Mouse (Mus musculus) kidney, embryonic 15.5 days (tissue): ENCODE results near the gene Kcnip2. TPM values are rescaled to one million over a fixed set of nuclear protein-coding genes. Genes with fewer than 3 reads are reported as not detected.

Experiments
- ATAC-seq: fragments of 200-750 bp; cut with Nextera tagmentation; replicated peaks from 2 replicates; pipeline ENCODE4 v1.8.0; 2017; ENCODE audit warnings: moderate TSS enrichment; ENCODE audit not compliant: low FRiP score
- H3K27ac ChIP-seq: fragments of 300-500 bp; sonication (generic); 2 replicates; pipeline ENCODE4 v1.5.1; 2015; ENCODE audit warnings: mild to moderate bottlenecking, inconsistent platforms
- H3K27me3 ChIP-seq: fragments of 300-500 bp; sonication (generic); 2 replicates; pipeline ENCODE4 v1.6.1; 2015; ENCODE audit warnings: inconsistent platforms
- H3K36me3 ChIP-seq: fragments of 300-500 bp; sonication (generic); 2 replicates; pipeline ENCODE4 v1.6.1; 2015; ENCODE audit warnings: inconsistent platforms
- H3K4me1 ChIP-seq: fragments of 300-500 bp; sonication (generic); 2 replicates; pipeline ENCODE4 v1.6.1; 2015; ENCODE audit warnings: inconsistent platforms
- H3K4me2 ChIP-seq: fragments of 300-500 bp; sonication (generic); 2 replicates; pipeline ENCODE4 v1.6.1; 2015; ENCODE audit warnings: moderate library complexity, mild to moderate bottlenecking, inconsistent platforms
- H3K4me3 ChIP-seq: fragments of 300-500 bp; sonication (generic); replicated peaks from 2 replicates; pipeline ENCODE4 v1.5.1; 2015; ENCODE audit warnings: mild to moderate bottlenecking, inconsistent platforms
- H3K9ac ChIP-seq: fragments of 300-500 bp; sonication (generic); 2 replicates; pipeline ENCODE4 v1.6.1; 2015; ENCODE audit warnings: mild to moderate bottlenecking, inconsistent platforms
- H3K9me3 ChIP-seq: fragments of 300-500 bp; sonication (generic); replicated peaks from 2 replicates; pipeline ENCODE4 v1.6.1; 2016; ENCODE audit warnings: inconsistent platforms
- WGBS: fragments of 180-500 bp; shearing (Covaris S2); methylation state at CpG from one replicate; pipeline ENCODE4 v1.1.7; 2015; ENCODE audit warnings: mixed read lengths; 5-methylcytosine and 5-hydroxymethylcytosine counted together
- polyA plus RNA-seq: library from polyadenylated mRNA; unstranded; fragments of >200 nt; fragmentation: Nextera tagmentation; extraction: Ambion mirVana; gene quantifications from 2 replicates; pipeline ENCODE4 v1.2.1, GENCODE M21; 2015

The Kcnip2 gene
- 2.2 and 2.3 TPM in 2 replicates for polyA plus RNA-seq

GRCm38 (mm10) chr19:45815831-45816405 lies at the start of gene Kcnip2:
Gene Kcnip2, minus strand, starts transcription at chr19:45816061.
- peak; percentile 50 for ATAC-seq

GRCm38 (mm10) chr19:45855284-45855920 lies 39.5 kb upstream of the Kcnip2 start:
- WGBS, result 51% methylated on average over 8 of the region's 8 CpGs
- Histone ChIP-seq H3K4me2 (no peak overlapping the region), H3K4me3 (no peak overlapping the region), H3K9me3 (no peaks in the 10 kb centered on the region), H3K36me3 (no peaks in the 10 kb centered on the region), H3K27ac (no peak overlapping the region), H3K27me3 (no peaks in the 10 kb centered on the region), H3K4me1 (no peaks in the 10 kb centered on the region), H3K9ac (no peak overlapping the region)
- ATAC-seq, result no peak

More at GRCm38 (mm10) chr19:45815831-45816405, at the start of gene Kcnip2:
- Histone ChIP-seq H3K9me3 (no peaks in the 10 kb centered on the region), H3K27me3 (peaks cover 8% of the 10 kb centered on the region; the same call in 1 of the 2 replicates), H3K9ac (peak within 1 kb of the TSS; percentile 45), H3K4me2 (peak within 1 kb of the TSS; percentile 89), H3K4me3 (peak within 1 kb of the TSS; percentile 45), H3K36me3 (no peaks in the 10 kb centered on the region), H3K4me1 (peaks cover 73% of the 10 kb centered on the region), H3K27ac (peak within 1 kb of the TSS; percentile 73)
- 2% methylated on average over 27 of the region's 29 CpGs for WGBS

- Histone ChIP-seq H3K27ac (no peak overlapping the region), H3K4me3 (no peak overlapping the region), H3K9me3 (no peaks in the 10 kb centered on the region), H3K4me1 (no peaks in the 10 kb centered on the region), H3K27me3 (no peaks in the 10 kb centered on the region), H3K36me3 (no peaks in the 10 kb centered on the region), H3K4me2 (no peak overlapping the region), H3K9ac (no peak overlapping the region)
- no peak for ATAC-seq
- WGBS, result 73% methylated on average over 7 of the region's 7 CpGs
These were observed 38.7 kb upstream of the Kcnip2 start for GRCm38 (mm10) chr19:45854521-45854920.

GRCm38 (mm10) chr19:45847733-45848093 lies 31.9 kb upstream of the Kcnip2 start:
- H3K36me3 ChIP-seq, result no peaks in the 10 kb centered on the region
- H3K9me3 ChIP-seq, result no peaks in the 10 kb centered on the region

GRCm38 (mm10) chr19:45847016-45847732 lies 31.3 kb upstream of the Kcnip2 start:
- H3K27me3 ChIP-seq, result no peaks in the 10 kb centered on the region
- H3K4me3 ChIP-seq, result no peak overlapping the region
- 0 out of 2 replicates have a peak, but pooled peaks cover under 1% of the 10 kb centered on the region for H3K36me3 ChIP-seq
- 95% methylated on average over 3 of the region's 3 CpGs for WGBS
- H3K4me2 ChIP-seq, result no peak overlapping the region
- H3K9me3 ChIP-seq, result no peaks in the 10 kb centered on the region
- H3K4me1 ChIP-seq, result no peaks in the 10 kb centered on the region
- no peak overlapping the region for H3K9ac ChIP-seq
- ATAC-seq, result no peak
- no peak overlapping the region for H3K27ac ChIP-seq

More at GRCm38 (mm10) chr19:45847733-45848093, 31.9 kb upstream of the Kcnip2 start:
- no peak for ATAC-seq
- Histone ChIP-seq H3K9ac (no peak overlapping the region), H3K4me2 (no peak overlapping the region), H3K27ac (no peak overlapping the region), H3K4me1 (no peaks in the 10 kb centered on the region), H3K27me3 (no peaks in the 10 kb centered on the region), H3K4me3 (no peak overlapping the region)
- 86% methylated on average over 4 of the region's 4 CpGs for WGBS

GRCm38 (mm10) chr19:45844209-45844608 lies 28.3 kb upstream of the Kcnip2 start:
- no peak overlapping the region for H3K27ac ChIP-seq
- no peak overlapping the region for H3K9ac ChIP-seq
- WGBS, result 84% methylated on average over 3 of the region's 3 CpGs
- H3K9me3 ChIP-seq, result no peaks in the 10 kb centered on the region
- H3K4me1 ChIP-seq, result no peaks in the 10 kb centered on the region
- peaks cover 10% of the 10 kb centered on the region; the same call in 1 of the 2 replicates for H3K36me3 ChIP-seq
- H3K4me3 ChIP-seq, result no peak overlapping the region
- H3K27me3 ChIP-seq, result no peaks in the 10 kb centered on the region
- no peak for ATAC-seq
- no peak overlapping the region for H3K4me2 ChIP-seq

- no peaks in the 10 kb centered on the region for H3K27me3 ChIP-seq
- ATAC-seq, result no peak
- H3K4me1 ChIP-seq, result no peaks in the 10 kb centered on the region
- no peak overlapping the region for H3K4me3 ChIP-seq
- no peak overlapping the region for H3K9ac ChIP-seq
- no peak overlapping the region for H3K4me2 ChIP-seq
- H3K9me3 ChIP-seq, result no peaks in the 10 kb centered on the region
- H3K36me3 ChIP-seq, result peaks cover 10% of the 10 kb centered on the region; the same call in 1 of the 2 replicates
- H3K27ac ChIP-seq, result no peak overlapping the region
- 50% methylated on average over 10 of the region's 10 CpGs for WGBS
These were observed 27.6 kb upstream of the Kcnip2 start for GRCm38 (mm10) chr19:45843424-45843823.

- H3K9me3 ChIP-seq, result no peaks in the 10 kb centered on the region
- H3K27ac ChIP-seq, result no peak overlapping the region
- H3K4me2 ChIP-seq, result no peak overlapping the region
- H3K9ac ChIP-seq, result no peak overlapping the region
- no peak overlapping the region for H3K4me3 ChIP-seq
- no peak for ATAC-seq
- WGBS, result 56% methylated on average over 12 of the region's 12 CpGs
- 0 out of 2 replicates have a peak, but pooled peaks cover 5% of the 10 kb centered on the region for H3K4me1 ChIP-seq
- peaks cover 10% of the 10 kb centered on the region; the same call in 1 of the 2 replicates for H3K36me3 ChIP-seq
- no peaks in the 10 kb centered on the region for H3K27me3 ChIP-seq
These were observed 21.5 kb upstream of the Kcnip2 start for GRCm38 (mm10) chr19:45837050-45837994.

GRCm38 (mm10) chr19:45835490-45835889 lies 19.6 kb upstream of the Kcnip2 start:
- Histone ChIP-seq H3K4me3 (no peak overlapping the region), H3K9me3 (no peaks in the 10 kb centered on the region), H3K4me2 (no peak overlapping the region), H3K36me3 (no peaks in the 10 kb centered on the region), H3K4me1 (0 out of 2 replicates have a peak, but pooled peaks cover 9% of the 10 kb centered on the region), H3K27me3 (no peaks in the 10 kb centered on the region), H3K27ac (no peak overlapping the region), H3K9ac (no peak overlapping the region)
- 76% methylated on average over 10 of the region's 10 CpGs for WGBS
- no peak for ATAC-seq

- no peak for ATAC-seq
- Histone ChIP-seq H3K4me2 (no peak overlapping the region), H3K4me1 (0 out of 2 replicates have a peak, but pooled peaks cover 9% of the 10 kb centered on the region), H3K9me3 (no peaks in the 10 kb centered on the region), H3K9ac (no peak overlapping the region), H3K27me3 (no peaks in the 10 kb centered on the region), H3K27ac (no peak overlapping the region), H3K36me3 (no peaks in the 10 kb centered on the region), H3K4me3 (no peak overlapping the region)
- WGBS, result 82% methylated on average over 10 of the region's 10 CpGs
These were observed 17.8 kb upstream of the Kcnip2 start for GRCm38 (mm10) chr19:45833665-45834064.

- Histone ChIP-seq H3K9me3 (no peaks in the 10 kb centered on the region), H3K27me3 (no peaks in the 10 kb centered on the region), H3K4me2 (no peak overlapping the region), H3K4me1 (0 out of 2 replicates have a peak, but pooled peaks cover 4% of the 10 kb centered on the region), H3K4me3 (no peak overlapping the region), H3K9ac (no peak overlapping the region), H3K27ac (no peak overlapping the region), H3K36me3 (0 out of 2 replicates have a peak, but pooled peaks cover 4% of the 10 kb centered on the region)
- ATAC-seq, result no peak
- 27% methylated on average over 2 of the region's 2 CpGs for WGBS
These were observed 14.8 kb upstream of the Kcnip2 start for GRCm38 (mm10) chr19:45830679-45831078.
